Mouse (Mus musculus) stomach, postnatal 0 days (tissue): ENCODE results near the gene Sesn2. TPM values are rescaled to one million over a fixed set of nuclear protein-coding genes. Genes with fewer than 3 reads are reported as not detected.

ENCODE experiments used
- ATAC-seq: fragments of 200-750 bp; cut with Nextera tagmentation; 2 replicates; pipeline ENCODE4 v1.8.0; 2017; ENCODE audit not compliant: low FRiP score, low TSS enrichment
- DNase-seq: peaks from one replicate; pipeline ENCODE4 v3.0.0-alpha.2; 2016; ENCODE audit warnings: low spot score
- H3K27ac ChIP-seq: fragments of 300-500 bp; sonication (generic); replicated peaks from 2 replicates; pipeline ENCODE4 v1.5.1; 2014; ENCODE audit warnings: mild to moderate bottlenecking, control low read depth
- H3K27me3 ChIP-seq: fragments of 300-500 bp; sonication (generic); 2 replicates; pipeline ENCODE4 v1.6.1; 2014; ENCODE audit warnings: low read length; ENCODE audit not compliant: control insufficient read depth, insufficient read depth
- H3K36me3 ChIP-seq: fragments of 300-500 bp; sonication (generic); 2 replicates; pipeline ENCODE4 v1.6.1; 2014; ENCODE audit warnings: low read length, mixed read lengths; ENCODE audit not compliant: control insufficient read depth, insufficient read depth
- H3K4me1 ChIP-seq: fragments of 300-500 bp; sonication (generic); replicated peaks from 2 replicates; pipeline ENCODE4 v1.6.1; 2014; ENCODE audit warnings: antibody characterized with exemption; ENCODE audit not compliant: control insufficient read depth, insufficient read depth
- H3K4me2 ChIP-seq: fragments of 300-500 bp; sonication (generic); replicated peaks from 2 replicates; pipeline ENCODE4 v1.6.1; 2014; ENCODE audit warnings: low read depth, mild to moderate bottlenecking, control low read depth, moderate library complexity
- H3K4me3 ChIP-seq: fragments of 300-500 bp; sonication (generic); 2 replicates; pipeline ENCODE4 v1.5.1; 2014; ENCODE audit warnings: low read depth, low read length, control low read depth
- H3K9ac ChIP-seq: fragments of 300-500 bp; sonication (generic); 2 replicates; pipeline ENCODE4 v1.6.1; 2014; ENCODE audit warnings: mild to moderate bottlenecking, low read length, control low read depth, mixed read lengths
- H3K9me3 ChIP-seq: fragments of 300-500 bp; sonication (generic); 2 replicates; pipeline ENCODE4 v1.6.1; 2016; ENCODE audit warnings: low read length; ENCODE audit not compliant: control insufficient read depth
- CTCF ChIP-seq: IDR thresholded peaks from 2 replicates; pipeline ENCODE4 v1.5.1; 2016; ENCODE audit warnings: antibody characterized with exemption, low read depth, mild to moderate bottlenecking, moderate library complexity
- EP300 ChIP-seq: optimal IDR thresholded peaks from 2 replicates; pipeline ENCODE3; 2016; ENCODE audit warnings: antibody characterized with exemption
- WGBS: fragments of 180-500 bp; shearing (Covaris S2); extraction: QIAGEN DNeasy Blood & Tissue Kit; methylation state at CpG from one replicate; pipeline ENCODE4 v1.1.7; 2014; 5-methylcytosine and 5-hydroxymethylcytosine counted together
- polyA plus RNA-seq: library from polyadenylated mRNA; unstranded; fragments of >200 nt; fragmentation: Nextera tagmentation; extraction: Ambion mirVana; gene quantifications from 2 replicates; pipeline ENCODE4 v1.2.1, GENCODE M21; 2015

Gene Sesn2
- polyA plus RNA-seq, 1 experiment from 2014 or later, result 8.2 TPM

DNA sequence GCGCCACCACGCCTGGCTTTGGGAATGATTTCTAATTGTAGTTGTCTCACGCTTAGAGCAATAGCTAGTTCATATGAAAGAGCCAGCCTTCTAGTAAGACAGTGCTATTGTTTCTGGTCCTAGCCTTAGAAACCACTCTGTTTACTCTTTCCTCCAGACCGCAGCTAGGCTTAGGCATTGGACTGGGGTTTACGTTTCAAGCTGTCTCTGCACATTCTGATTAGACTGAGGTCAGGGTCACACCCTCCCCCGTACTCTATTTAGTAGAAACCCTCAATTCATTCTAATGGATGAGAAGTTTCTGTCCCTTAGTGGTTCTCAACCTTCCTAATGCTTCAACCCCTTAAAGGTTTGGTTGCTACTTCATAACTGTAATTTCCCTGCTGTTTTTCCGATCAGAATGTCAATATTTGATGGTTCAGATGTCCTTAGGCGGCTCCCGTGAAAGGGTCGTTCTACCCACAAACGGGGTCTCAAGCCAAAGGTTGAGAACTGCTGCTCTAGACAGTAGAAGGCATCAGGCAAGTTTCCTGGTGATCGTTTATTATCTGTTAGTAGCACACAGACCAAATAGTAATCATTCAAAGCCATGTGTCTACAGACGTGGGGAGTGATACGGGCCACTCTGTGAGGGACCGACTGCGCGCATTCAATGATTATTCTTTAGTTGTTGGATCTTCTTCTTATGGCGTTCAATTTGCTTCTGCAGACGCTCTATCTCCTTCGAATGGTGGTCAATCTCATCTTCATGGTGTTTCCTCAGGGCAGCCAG is 19.9 kb upstream of the Sesn2 start:
- H3K27ac ChIP-seq, result no peak overlapping the region
- H3K36me3 ChIP-seq, result peaks cover 5% of the 10 kb centered on the region; the same call in 1 of the 2 replicates
- H3K4me3 ChIP-seq, result no peak overlapping the region
- 81% methylated on average over 20 of the region's 20 CpGs for WGBS
- H3K4me1 ChIP-seq, result no peaks in the 10 kb centered on the region
- H3K9ac ChIP-seq, result no peak overlapping the region
- no peaks in the 10 kb centered on the region for H3K27me3 ChIP-seq
- DNase-seq (no peak), ATAC-seq (no peak)
- H3K9me3 ChIP-seq, result no peaks in the 10 kb centered on the region
- no peak for TF ChIP-seq CTCF
- TF ChIP-seq EP300, result no peak
- H3K4me2 ChIP-seq, result no peak overlapping the region

DNA sequence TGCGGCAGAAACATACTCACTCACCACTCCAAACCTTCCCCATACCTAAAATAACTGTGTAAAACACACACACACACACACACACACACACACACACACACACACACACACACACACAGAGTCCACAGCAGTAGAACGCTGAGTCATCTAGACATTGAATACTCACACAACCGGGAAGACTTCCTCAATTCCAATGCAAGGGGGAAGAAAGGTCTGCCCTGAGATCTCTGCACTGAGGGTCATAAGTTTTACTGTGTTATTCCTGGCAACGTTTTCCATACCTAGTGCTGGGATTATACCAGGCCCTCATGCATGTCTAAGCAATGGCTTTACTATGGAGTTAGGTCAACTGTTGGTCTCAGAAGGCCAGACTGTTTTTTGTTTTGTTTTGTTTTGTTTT is 19.0 kb upstream of the Sesn2 start:
- ATAC-seq, result no peak
- Histone ChIP-seq H3K27ac (no peak overlapping the region), H3K4me3 (no peak overlapping the region), H3K27me3 (no peaks in the 10 kb centered on the region), H3K9me3 (no peaks in the 10 kb centered on the region), H3K4me2 (no peak overlapping the region), H3K4me1 (no peaks in the 10 kb centered on the region), H3K36me3 (peaks cover 5% of the 10 kb centered on the region; the same call in 1 of the 2 replicates), H3K9ac (no peak overlapping the region)
- TF ChIP-seq CTCF (no peak), EP300 (no peak)
- peak; percentile 22 for DNase-seq
- WGBS, result 61% methylated on average over 4 of the region's 4 CpGs

DNA sequence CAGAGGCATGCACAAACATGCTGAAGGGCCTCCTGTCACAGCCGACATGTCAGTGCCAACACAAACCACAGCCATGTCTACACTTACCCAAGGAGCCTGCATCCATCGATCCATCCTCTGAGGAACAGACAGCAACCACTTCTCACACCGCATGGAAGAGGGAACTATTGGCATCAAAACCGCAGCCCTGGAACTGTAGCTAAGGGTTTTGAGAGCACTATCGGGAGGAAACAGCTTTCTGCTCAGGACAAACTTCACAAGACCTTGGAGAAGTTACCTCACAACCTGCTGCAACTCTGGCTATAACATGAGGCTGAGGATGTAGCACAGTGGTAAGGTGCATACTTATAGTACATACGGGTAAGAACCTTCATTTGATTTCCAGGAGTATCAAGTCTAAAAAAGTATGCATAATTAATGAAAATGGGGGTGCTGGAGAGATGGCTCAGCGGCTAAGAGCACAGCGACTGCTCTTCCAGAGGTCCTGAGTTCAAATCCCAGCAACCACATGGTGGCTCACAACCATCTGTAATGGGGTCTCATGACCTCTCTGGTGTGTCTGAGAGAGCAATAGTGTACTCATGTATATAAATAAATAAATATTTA is 17.7 kb upstream of the Sesn2 start:
- H3K4me2 ChIP-seq, result no peak overlapping the region
- no peak overlapping the region for H3K9ac ChIP-seq
- ATAC-seq (no peak), DNase-seq (peak; percentile 11)
- H3K4me3 ChIP-seq, result no peak overlapping the region
- no peaks in the 10 kb centered on the region for H3K4me1 ChIP-seq
- TF ChIP-seq CTCF, result no peak
- TF ChIP-seq EP300, result no peak
- 72% methylated on average over 8 of the region's 8 CpGs for WGBS
- H3K27ac ChIP-seq, result no peak overlapping the region
- peaks cover 5% of the 10 kb centered on the region; the same call in 1 of the 2 replicates for H3K36me3 ChIP-seq
- no peaks in the 10 kb centered on the region for H3K27me3 ChIP-seq
- no peaks in the 10 kb centered on the region for H3K9me3 ChIP-seq

DNA sequence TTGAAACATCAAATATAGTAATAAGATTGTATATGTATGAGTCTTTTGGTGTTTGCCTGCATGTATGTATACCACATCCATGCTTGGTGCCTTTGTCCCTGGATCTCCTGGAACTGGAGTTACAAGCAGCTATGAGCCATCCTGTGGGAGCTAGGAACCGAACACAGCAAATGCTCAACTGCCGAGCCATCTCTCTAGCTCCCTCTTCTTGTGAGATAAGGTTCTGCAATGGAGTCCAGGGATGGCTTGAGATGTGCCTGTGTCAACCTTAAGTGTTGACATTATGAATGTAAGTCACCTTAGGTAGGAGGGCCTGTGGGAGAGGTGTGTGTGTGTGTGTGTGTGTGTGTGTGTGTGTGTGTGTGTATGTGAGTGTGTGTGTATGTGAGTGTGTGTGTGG is 16.4 kb upstream of the Sesn2 start:
- no peaks in the 10 kb centered on the region for H3K9me3 ChIP-seq
- no peaks in the 10 kb centered on the region for H3K27me3 ChIP-seq
- H3K9ac ChIP-seq, result no peak overlapping the region
- H3K27ac ChIP-seq, result no peak overlapping the region
- H3K36me3 ChIP-seq, result peaks cover 5% of the 10 kb centered on the region; the same call in 1 of the 2 replicates
- no peaks in the 10 kb centered on the region for H3K4me1 ChIP-seq
- peak; percentile 15 for DNase-seq
- TF ChIP-seq EP300, result no peak
- TF ChIP-seq CTCF, result peak; percentile 61
- 52% methylated on average over 2 of the region's 2 CpGs for WGBS
- H3K4me2 ChIP-seq, result no peak overlapping the region
- ATAC-seq, result no peak; the same call in 1 of the 2 replicates
- H3K4me3 ChIP-seq, result no peak overlapping the region

DNA sequence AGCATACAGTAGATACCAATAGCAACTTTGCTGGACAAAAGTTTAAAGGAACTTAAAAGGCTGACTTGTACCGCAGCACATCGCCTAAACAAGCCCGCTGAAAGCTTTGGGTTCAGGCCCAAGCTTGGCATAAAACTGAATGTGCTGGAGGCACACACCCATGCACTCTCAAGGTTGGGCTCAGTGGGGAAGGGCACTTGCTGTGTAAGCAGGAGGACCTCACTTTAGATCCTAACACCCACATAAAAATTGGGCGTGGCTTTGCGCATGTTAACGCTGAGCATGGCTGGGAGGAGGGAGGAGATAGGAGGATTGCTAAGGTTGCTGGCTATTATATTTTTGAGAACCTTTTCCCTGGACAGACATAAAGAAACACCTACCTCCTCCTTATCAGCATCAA is 14.5 kb upstream of the Sesn2 start:
- H3K36me3 ChIP-seq, result no peaks in the 10 kb centered on the region
- TF ChIP-seq CTCF (no peak), EP300 (no peak)
- H3K4me3 ChIP-seq, result no peak overlapping the region
- peak; percentile 72 for ATAC-seq
- no peaks in the 10 kb centered on the region for H3K27me3 ChIP-seq
- 35% methylated on average over 6 of the region's 6 CpGs for WGBS
- H3K27ac ChIP-seq, result peak overlapping the region; percentile 90
- H3K9ac ChIP-seq, result 0 out of 2 replicates have a peak overlapping the region, but pooled peaks have one; percentile 0
- H3K4me1 ChIP-seq, result no peaks in the 10 kb centered on the region
- peak; percentile 46 for DNase-seq
- 0 out of 2 replicates have a peak overlapping the region, but pooled peaks have one; percentile 11 for H3K4me2 ChIP-seq
- H3K9me3 ChIP-seq, result no peaks in the 10 kb centered on the region

DNA sequence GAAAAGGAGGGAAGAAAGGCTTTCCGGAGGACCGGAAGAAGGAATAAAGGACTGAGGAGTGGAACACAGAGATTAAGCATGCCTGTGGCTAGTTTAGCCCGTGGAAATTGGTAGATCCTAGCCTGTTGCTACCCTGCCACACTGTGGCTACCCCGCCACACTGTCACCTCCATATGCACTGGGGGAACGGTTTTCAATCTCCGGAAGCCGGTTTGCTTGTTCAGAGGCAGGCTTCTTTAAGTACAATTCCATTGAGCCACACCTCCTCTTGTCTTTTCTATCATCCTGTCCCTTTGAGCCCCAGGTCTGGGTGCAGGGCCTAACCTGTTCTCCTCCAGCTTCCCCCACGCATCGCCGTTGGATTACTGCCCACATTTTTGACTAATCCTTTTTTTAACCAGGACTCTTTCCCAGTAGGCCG is 14.0 kb upstream of the Sesn2 start:
- H3K9me3 ChIP-seq, result no peaks in the 10 kb centered on the region
- no peaks in the 10 kb centered on the region for H3K4me1 ChIP-seq
- 19% methylated on average over 11 of the region's 11 CpGs for WGBS
- H3K36me3 ChIP-seq, result no peaks in the 10 kb centered on the region
- DNase-seq (peak; percentile 32), ATAC-seq (peak; percentile 40)
- H3K27me3 ChIP-seq, result no peaks in the 10 kb centered on the region
- 0 out of 2 replicates have a peak overlapping the region, but pooled peaks have one; percentile 0 for H3K9ac ChIP-seq
- H3K4me2 ChIP-seq, result 0 out of 2 replicates have a peak overlapping the region, but pooled peaks have one; percentile 11
- no peak overlapping the region for H3K4me3 ChIP-seq
- TF ChIP-seq EP300, result no peak
- TF ChIP-seq CTCF, result peak; percentile 44; the same call in 1 of the 2 replicates
- H3K27ac ChIP-seq, result peak overlapping the region; percentile 90
